Mouse (Mus musculus): Measurements from ENCODE around the gene Entpd1. TPM values are rescaled to one million over a fixed set of nuclear protein-coding genes. Genes with fewer than 3 reads are reported as not detected.

Entpd1 gene
- polyA plus RNA-seq, 1 experiment from 2014 or later, result 6.6 TPM

GRCm38 (mm10) chr19:40661874-40662273 is 49.7 kb downstream of the Entpd1 start:
- DNase-seq (ENCODE audit: low spot score), result no peak

DNA sequence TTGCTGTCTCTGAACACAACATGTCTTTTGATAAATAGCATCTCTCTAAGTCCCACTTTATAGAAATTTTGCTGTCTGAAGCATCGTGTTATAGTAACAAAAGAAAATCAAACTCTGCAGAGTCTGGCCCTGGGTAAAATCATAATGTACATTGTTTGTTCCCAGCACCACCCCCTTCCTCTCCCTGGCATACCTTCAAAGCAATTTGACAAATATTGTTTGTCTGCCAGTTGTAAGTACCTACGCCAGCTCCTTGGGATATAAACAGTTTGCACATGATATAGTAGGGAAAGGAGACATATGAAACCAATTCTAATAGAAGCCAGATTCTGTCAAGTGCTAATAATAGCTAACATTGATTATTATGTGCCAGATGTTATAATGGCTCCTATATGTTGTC is 50.6 kb downstream of the Entpd1 start:
- DNase-seq (ENCODE audit: low spot score), result no peak

DNA sequence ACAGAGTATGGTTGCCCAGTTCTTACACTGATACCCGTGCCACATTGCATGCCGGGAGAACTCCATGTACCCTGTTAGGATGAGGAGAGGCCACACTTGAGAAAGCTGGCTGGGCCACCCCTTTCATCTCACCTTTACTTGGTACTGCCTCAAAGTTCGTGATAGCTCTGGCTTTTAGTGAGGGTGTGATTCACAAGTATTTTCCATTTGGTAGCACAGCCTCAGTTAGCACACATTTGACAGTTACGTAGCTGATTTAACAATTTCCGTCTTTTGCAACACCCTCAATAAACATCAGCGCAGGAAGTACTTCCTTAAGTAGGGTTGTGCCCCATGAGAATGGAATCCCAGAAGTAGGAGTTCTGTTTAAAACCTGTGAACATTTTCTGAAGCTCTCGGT is 53.6 kb downstream of the Entpd1 start:
- DNase-seq (ENCODE audit: low spot score), result no peak

GRCm38 (mm10) chr19:40667111-40667510 is 54.9 kb downstream of the Entpd1 start:
- DNase-seq (ENCODE audit: low spot score), result no peak

DNA sequence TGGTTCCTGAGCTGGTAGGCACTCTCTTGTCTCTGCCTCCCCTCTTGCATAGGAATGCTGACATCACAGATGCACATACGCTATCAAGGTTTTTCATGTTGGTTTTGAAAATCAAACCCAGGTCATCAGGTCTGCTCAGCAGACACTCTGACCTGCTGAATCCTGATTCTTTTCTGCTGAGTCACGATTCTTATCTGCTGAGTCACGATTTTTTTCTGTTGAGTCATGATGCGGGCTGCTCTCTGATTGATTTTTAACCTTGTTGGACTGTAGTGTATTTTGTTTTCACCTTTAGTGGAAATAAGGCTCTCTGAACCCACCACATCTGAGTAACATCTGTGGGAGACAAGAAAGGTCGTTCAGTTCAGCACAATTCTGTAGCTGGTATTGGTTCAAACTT is 63.2 kb downstream of the Entpd1 start:
- DNase-seq (ENCODE audit: low spot score), result no peak

DNA sequence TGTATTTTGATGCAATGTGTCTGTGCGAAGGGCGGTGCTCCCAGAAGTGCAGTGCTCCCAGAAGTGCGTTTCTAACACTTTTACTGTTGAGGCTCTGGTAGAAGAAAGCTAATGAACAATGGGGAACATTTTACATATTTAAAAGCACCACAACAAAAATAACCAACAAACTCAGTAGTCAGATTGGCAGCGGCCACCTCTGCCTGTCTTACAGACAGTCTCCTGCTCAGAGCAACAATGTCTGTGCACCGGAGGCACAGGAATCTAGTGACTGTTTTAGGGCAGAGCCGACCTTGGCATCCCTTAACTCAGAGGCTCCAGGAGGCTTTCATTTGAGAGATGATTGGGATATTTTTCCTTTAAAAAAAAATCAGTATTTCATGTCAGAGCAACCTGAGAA is 65.9 kb downstream of the Entpd1 start:
- DNase-seq (ENCODE audit: low spot score), result no peak

- no peak for DNase-seq (ENCODE audit: low spot score)
Measured at GRCm38 (mm10) chr19:40678532-40679307, 66.6 kb downstream of the Entpd1 start.

DNA sequence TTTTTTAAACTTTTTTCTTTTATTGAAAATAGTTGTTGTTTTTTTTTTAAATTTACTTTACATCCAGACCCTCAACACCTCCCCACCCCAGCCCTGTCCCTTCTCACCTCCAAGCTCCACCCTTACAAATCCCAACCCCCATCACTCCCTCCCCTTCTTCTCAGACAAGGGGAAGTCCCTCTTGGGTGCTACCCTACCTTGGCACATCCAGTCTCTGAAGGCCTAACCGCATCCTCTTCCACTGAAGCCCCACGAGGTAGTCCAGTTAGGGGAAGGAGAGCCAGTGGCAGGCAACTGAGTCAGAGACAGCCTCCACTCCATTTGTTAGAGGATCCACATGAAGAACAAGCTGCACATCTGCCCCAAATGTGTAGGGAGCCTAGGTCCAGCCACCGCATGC is 67.5 kb downstream of the Entpd1 start:
- DNase-seq (ENCODE audit: low spot score), result no peak

DNA sequence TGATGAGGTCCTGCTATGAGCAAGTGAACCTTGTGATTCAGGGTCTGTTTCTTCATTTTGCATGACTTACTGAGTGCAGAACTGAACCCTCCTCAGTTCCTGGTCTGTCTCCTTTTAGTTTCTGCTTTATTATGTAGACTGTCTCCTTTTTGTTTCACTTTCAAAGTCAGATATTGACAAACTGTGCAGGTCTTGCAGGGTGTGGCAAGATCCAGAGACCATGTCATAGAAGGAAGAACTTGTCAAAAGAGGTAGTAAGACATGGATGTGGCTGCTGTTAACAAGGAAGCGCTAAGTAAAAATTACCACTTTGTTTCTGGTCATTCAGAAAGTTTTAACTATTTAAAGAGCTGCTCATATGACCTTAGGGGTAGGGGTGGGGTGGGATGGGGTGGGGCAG is 72.0 kb downstream of the Entpd1 start:
- DNase-seq (ENCODE audit: low spot score), result no peak

- no peak for DNase-seq (ENCODE audit: low spot score)
Measured at GRCm38 (mm10) chr19:40684566-40684965, 72.4 kb downstream of the Entpd1 start.

- DNase-seq (ENCODE audit: low spot score), result no peak
Measured at GRCm38 (mm10) chr19:40687291-40687927, 75.2 kb downstream of the Entpd1 start.

DNA sequence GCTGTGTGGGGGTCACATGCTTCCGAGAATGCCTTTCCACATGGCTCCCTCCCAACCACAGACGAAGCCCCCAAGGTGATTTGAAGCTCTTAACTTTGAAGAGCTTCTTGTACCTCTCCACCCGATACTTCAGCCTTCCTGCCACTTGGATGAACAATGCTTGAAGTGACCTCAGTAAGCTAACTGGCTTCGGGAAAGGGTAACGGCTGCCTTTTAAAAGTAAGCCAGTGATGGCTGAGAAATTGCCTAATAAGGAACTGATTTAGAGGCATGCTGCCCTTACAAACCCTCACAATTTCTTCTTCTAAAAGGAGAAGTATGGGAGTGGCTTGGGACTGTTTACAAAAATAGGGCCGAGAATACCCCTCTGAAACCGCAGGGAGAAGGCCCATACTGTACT is 81.0 kb downstream of the Entpd1 start:
- DNase-seq (ENCODE audit: low spot score), result no peak

DNA sequence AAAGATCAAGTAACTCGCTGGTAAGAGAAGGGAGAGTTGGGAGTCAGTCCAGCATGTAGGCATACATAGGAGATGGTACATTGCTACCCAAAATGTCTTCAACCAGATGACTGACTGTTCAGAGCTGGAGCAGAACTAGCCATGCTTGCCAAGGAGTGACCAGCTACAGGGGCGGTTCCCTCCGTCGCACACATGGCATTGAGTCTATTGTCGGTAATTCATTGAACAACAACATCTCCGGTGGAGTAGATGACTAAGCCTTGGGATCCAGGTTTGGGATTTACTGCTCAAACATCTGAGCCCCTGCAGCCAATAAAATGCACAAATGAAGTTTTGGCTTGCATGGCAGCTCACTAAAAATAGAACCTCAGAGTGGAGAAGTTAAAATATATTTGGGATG is 84.0 kb downstream of the Entpd1 start:
- DNase-seq (ENCODE audit: low spot score), result no peak

- DNase-seq (ENCODE audit: low spot score), result no peak
Measured at GRCm38 (mm10) chr19:40698103-40698853, 86.1 kb downstream of the Entpd1 start.

DNA sequence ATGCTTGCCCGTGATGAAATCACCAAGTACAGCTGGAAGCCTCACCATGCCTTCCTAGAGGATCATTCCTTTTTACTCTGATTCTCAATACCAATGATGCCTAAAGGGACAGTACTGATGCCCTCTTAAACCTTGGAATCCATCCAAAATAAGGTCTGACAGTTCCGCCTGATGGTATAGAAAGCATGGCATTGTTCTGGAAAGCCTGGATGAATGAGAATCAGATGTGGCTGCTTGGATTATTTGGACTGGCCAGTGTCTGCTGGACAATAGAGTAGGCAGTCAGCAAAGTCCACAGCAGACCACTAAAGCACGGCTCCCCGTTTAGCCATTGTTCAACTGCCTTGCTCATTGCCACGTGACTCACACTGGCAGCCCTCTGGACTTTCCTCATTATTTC is 87.7 kb downstream of the Entpd1 start:
- DNase-seq (ENCODE audit: low spot score), result no peak

DNA sequence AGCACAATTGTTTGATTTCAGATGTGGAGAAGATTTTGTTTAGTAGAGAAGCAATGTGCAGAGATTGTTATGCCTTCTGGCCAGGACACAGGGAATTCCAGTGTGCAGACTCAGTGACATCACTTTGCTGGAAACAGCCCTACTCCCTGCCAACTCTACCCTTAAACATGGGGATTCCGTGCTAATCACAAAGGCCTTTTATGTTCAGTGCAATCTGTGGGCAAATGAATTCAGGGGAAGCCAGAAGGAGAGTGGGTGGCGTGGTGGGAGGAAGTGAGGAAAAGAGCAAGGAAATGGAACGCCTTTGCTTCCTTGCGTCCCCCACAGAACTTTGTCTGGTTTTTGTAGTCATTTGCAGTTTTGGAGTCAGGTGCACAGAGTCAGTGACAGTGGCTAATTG is 90.2 kb downstream of the Entpd1 start:
- DNase-seq (ENCODE audit: low spot score), result no peak

DNA sequence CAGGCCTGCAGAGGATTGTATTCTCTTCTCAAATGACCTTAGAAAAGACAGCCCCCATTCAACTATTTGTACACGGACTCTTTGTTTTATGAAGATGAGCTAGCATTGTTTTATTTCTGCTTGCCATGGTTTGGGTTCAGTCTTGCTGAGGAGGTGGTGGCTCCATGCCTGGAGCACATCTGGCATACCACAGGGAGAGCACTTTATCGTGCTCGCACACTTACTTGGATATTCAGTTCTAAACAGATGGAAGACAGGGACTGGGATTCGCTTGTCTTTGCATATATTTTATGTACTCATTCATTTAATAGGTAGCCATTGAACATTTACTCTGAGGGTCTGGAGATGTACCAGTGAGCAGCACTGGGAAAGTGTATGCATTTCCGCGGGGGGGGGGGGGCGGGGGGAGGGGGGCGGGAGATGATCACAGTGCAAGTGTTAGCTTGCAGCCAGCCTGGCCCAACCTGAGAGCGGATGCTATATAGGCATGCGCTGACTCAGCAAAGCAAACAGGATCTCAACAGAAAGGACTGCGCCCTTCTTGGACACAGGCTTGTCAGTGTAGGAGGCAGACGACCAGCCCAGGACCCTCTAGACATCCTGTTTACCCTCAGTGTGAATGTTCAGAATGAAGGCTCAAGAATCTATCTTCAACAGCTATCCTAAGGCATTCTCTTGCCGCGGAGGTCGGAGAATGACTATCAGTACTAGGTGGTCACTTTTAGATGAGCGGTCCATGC is 100.9 kb downstream of the Entpd1 start:
- no peak for DNase-seq (ENCODE audit: low spot score)

DNA sequence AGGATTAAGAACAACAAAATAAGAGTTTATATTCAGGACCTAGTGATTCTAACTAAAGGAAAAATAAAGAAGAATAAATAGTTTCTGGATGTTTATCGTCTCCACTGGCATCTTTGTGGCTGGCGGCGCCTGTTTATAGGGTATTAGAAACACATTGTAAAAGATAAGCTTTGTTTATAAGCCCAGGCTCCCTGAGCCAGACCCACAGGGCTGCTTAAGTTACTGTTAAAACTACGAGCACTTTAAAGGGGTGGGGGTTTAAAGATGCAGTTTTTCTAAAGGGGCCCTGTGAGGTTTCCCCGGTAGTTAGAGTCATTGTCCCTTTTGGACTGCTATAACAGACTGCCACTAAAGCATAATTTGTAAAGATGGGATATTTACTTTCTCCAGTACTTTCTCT is 102.5 kb downstream of the Entpd1 start:
- DNase-seq (ENCODE audit: low spot score), result no peak

DNA sequence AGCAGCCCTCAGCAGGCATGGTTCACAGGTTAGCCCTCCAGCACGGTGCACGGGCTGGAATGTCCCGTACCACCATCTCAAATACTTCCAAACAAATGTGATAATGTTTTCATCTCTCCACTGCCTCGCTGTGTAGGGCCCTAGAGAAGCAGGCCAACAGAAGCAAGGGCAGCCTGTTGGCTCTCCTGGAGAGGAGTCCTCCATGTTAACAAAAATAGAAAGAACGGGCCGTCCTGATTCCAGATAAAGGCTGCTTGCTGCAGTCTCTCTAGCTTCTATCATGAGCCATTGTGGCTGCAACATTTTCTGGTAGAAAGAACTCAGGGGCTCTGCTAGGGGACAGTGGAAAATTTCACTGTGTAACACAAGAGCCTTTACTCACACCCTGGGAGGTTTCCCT is 104.8 kb downstream of the Entpd1 start:
- no peak for DNase-seq (ENCODE audit: low spot score)

- no peak for DNase-seq (ENCODE audit: low spot score)
Measured at GRCm38 (mm10) chr19:40719439-40720105, 107.4 kb downstream of the Entpd1 start.

GRCm38 (mm10) chr19:40720381-40720780 is 108.2 kb downstream of the Entpd1 start:
- no peak for DNase-seq (ENCODE audit: low spot score)

All from thymus, postnatal 0 days (tissue).